Mouse (Mus musculus) hindbrain, embryonic 14.5 days (tissue): ENCODE results near the gene Llcfc1. TPM values are rescaled to one million over a fixed set of nuclear protein-coding genes. Genes with fewer than 3 reads are reported as not detected.
A peak's percentile ranks its signal among the peaks of the same experiment; 100 is the strongest.

Source experiments
- ATAC-seq: fragments of 200-750 bp; cut with Nextera tagmentation; 2 replicates; pipeline ENCODE4 v1.8.0; 2017; ENCODE audit warnings: moderate number of reproducible peaks, mild to moderate bottlenecking, moderate TSS enrichment, moderate library complexity; ENCODE audit not compliant: low FRiP score
- DNase-seq: peaks from one replicate; pipeline ENCODE4 v3.0.0-alpha.2; 2015; ENCODE audit warnings: low spot score
- H3K27ac ChIP-seq: fragments of 300-500 bp; sonication (generic); 2 replicates; pipeline ENCODE4 v1.5.1; 2014; ENCODE audit warnings: mild to moderate bottlenecking, moderate library complexity
- H3K27me3 ChIP-seq: fragments of 300-500 bp; sonication (generic); 2 replicates; pipeline ENCODE4 v1.6.1; 2014; ENCODE audit warnings: mild to moderate bottlenecking, low read length, mixed read lengths; ENCODE audit not compliant: control insufficient read depth, insufficient read depth
- H3K36me3 ChIP-seq: fragments of 300-500 bp; sonication (generic); replicated peaks from 2 replicates; pipeline ENCODE4 v1.6.1; 2014; ENCODE audit not compliant: control insufficient read depth, insufficient read depth
- H3K4me1 ChIP-seq: fragments of 300-500 bp; sonication (generic); replicated peaks from 2 replicates; pipeline ENCODE4 v1.6.1; 2014; ENCODE audit warnings: antibody characterized with exemption, low read length, mixed read lengths; ENCODE audit not compliant: control insufficient read depth, insufficient read depth
- H3K4me2 ChIP-seq: fragments of 300-500 bp; sonication (generic); replicated peaks from 2 replicates; pipeline ENCODE4 v1.6.1; 2014; ENCODE audit warnings: mild to moderate bottlenecking, moderate library complexity
- H3K4me3 ChIP-seq: fragments of 300-500 bp; sonication (generic); replicated peaks from 2 replicates; pipeline ENCODE4 v1.5.1; 2014; ENCODE audit warnings: mild to moderate bottlenecking, low read length
- H3K9ac ChIP-seq: fragments of 300-500 bp; sonication (generic); 2 replicates; pipeline ENCODE4 v1.6.1; 2014
- H3K9me3 ChIP-seq: fragments of 300-500 bp; sonication (generic); 2 replicates; pipeline ENCODE4 v1.6.1; 2016; ENCODE audit warnings: low read length; ENCODE audit not compliant: control insufficient read depth
- WGBS: fragments of 180-500 bp; shearing (Covaris S2); extraction: QIAGEN DNeasy Blood & Tissue Kit; methylation state at CpG from one replicate; pipeline ENCODE4 v1.1.7; 2014; 5-methylcytosine and 5-hydroxymethylcytosine counted together
- polyA plus RNA-seq: library from polyadenylated mRNA; unstranded; fragments of >200 nt; fragmentation: Nextera tagmentation; extraction: Ambion mirVana; gene quantifications from 2 replicates; pipeline ENCODE4 v1.2.1, GENCODE M21; 2014

Gene Llcfc1
- not detected in 2 replicates for polyA plus RNA-seq

GRCm38 (mm10) chr6:41684131-41684530, at the start of gene Llcfc1:
TSS of gene Llcfc1 (plus strand) at chr6:41684431.
- ATAC-seq (no peak), DNase-seq (no peak)
- H3K4me2 ChIP-seq = no peak within 1 kb of the TSS
- H3K36me3 ChIP-seq = no peaks in the 10 kb centered on the region
- H3K9ac ChIP-seq = no peak within 1 kb of the TSS
- 87% methylated on average over 2 of the region's 2 CpGs for WGBS
- no peaks in the 10 kb centered on the region for H3K27me3 ChIP-seq
- no peak within 1 kb of the TSS for H3K27ac ChIP-seq
- H3K4me3 ChIP-seq = no peak within 1 kb of the TSS
- no peaks in the 10 kb centered on the region for H3K4me1 ChIP-seq
- H3K9me3 ChIP-seq = no peaks in the 10 kb centered on the region

GRCm38 (mm10) chr6:41635211-41635610, 49.0 kb upstream of the Llcfc1 start:
- H3K36me3 ChIP-seq = no peaks in the 10 kb centered on the region
- DNase-seq = peak; percentile 34
- no peaks in the 10 kb centered on the region for H3K9me3 ChIP-seq
- H3K4me1 ChIP-seq = no peaks in the 10 kb centered on the region
- no peak overlapping the region for H3K4me2 ChIP-seq
- no peak overlapping the region for H3K9ac ChIP-seq
- no peak overlapping the region for H3K4me3 ChIP-seq
- no peak for ATAC-seq
- no peak overlapping the region for H3K27ac ChIP-seq
- no peaks in the 10 kb centered on the region for H3K27me3 ChIP-seq
- 50% methylated on average over 1 of the region's 1 CpGs for WGBS

GRCm38 (mm10) chr6:41636178-41636577, 48.1 kb upstream of the Llcfc1 start, which contains the start of gene Trpv6:
TSS of gene Trpv6 (minus strand) at chr6:41636405.
- Histone ChIP-seq H3K4me1 (no peaks in the 10 kb centered on the region), H3K4me2 (no peak within 1 kb of the TSS), H3K36me3 (no peaks in the 10 kb centered on the region), H3K4me3 (no peak within 1 kb of the TSS), H3K27ac (no peak within 1 kb of the TSS), H3K27me3 (no peaks in the 10 kb centered on the region), H3K9me3 (no peaks in the 10 kb centered on the region), H3K9ac (no peak within 1 kb of the TSS)
- WGBS = 28% methylated on average over 5 of the region's 5 CpGs
- ATAC-seq (no peak), DNase-seq (no peak)

- Histone ChIP-seq H3K9me3 (no peaks in the 10 kb centered on the region), H3K27ac (no peak overlapping the region), H3K4me2 (no peak overlapping the region), H3K4me1 (no peaks in the 10 kb centered on the region), H3K36me3 (no peaks in the 10 kb centered on the region), H3K9ac (no peak overlapping the region), H3K27me3 (no peaks in the 10 kb centered on the region), H3K4me3 (no peak overlapping the region)
- 14% methylated on average over 1 of the region's 1 CpGs for WGBS
- ATAC-seq (no peak), DNase-seq (peak; percentile 29)
Measured at GRCm38 (mm10) chr6:41637393-41637792, 46.8 kb upstream of the Llcfc1 start.

GRCm38 (mm10) chr6:41637927-41638506, 46.2 kb upstream of the Llcfc1 start:
- WGBS = 85% methylated on average over 6 of the region's 6 CpGs
- H3K4me1 ChIP-seq = no peaks in the 10 kb centered on the region
- no peak overlapping the region for H3K4me2 ChIP-seq
- H3K9me3 ChIP-seq = no peaks in the 10 kb centered on the region
- no peak for DNase-seq
- H3K4me3 ChIP-seq = no peak overlapping the region
- no peak for ATAC-seq
- no peak overlapping the region for H3K27ac ChIP-seq
- no peaks in the 10 kb centered on the region for H3K36me3 ChIP-seq
- no peak overlapping the region for H3K9ac ChIP-seq
- H3K27me3 ChIP-seq = no peaks in the 10 kb centered on the region

- DNase-seq = no peak
- H3K27me3 ChIP-seq = no peaks in the 10 kb centered on the region
- no peak overlapping the region for H3K4me2 ChIP-seq
- H3K27ac ChIP-seq = no peak overlapping the region
- no peak overlapping the region for H3K4me3 ChIP-seq
- no peak overlapping the region for H3K9ac ChIP-seq
- no peak for ATAC-seq
- no peaks in the 10 kb centered on the region for H3K36me3 ChIP-seq
- H3K9me3 ChIP-seq = no peaks in the 10 kb centered on the region
- WGBS = 54% methylated on average over 3 of the region's 3 CpGs
- no peaks in the 10 kb centered on the region for H3K4me1 ChIP-seq
Measured at GRCm38 (mm10) chr6:41640449-41640848, 43.8 kb upstream of the Llcfc1 start.

GRCm38 (mm10) chr6:41641173-41641866, 42.9 kb upstream of the Llcfc1 start:
- H3K36me3 ChIP-seq = no peaks in the 10 kb centered on the region
- no peaks in the 10 kb centered on the region for H3K4me1 ChIP-seq
- no peak overlapping the region for H3K4me3 ChIP-seq
- no peaks in the 10 kb centered on the region for H3K27me3 ChIP-seq
- H3K9ac ChIP-seq = no peak overlapping the region
- no peak for DNase-seq
- no peaks in the 10 kb centered on the region for H3K9me3 ChIP-seq
- no peak overlapping the region for H3K27ac ChIP-seq
- WGBS = 80% methylated on average over 6 of the region's 6 CpGs
- H3K4me2 ChIP-seq = no peak overlapping the region
- no peak for ATAC-seq

- H3K4me2 ChIP-seq = no peak overlapping the region
- H3K9ac ChIP-seq = no peak overlapping the region
- DNase-seq (no peak), ATAC-seq (no peak)
- H3K36me3 ChIP-seq = no peaks in the 10 kb centered on the region
- WGBS = 90% methylated on average over 4 of the region's 4 CpGs
- H3K27me3 ChIP-seq = no peaks in the 10 kb centered on the region
- no peaks in the 10 kb centered on the region for H3K9me3 ChIP-seq
- H3K4me1 ChIP-seq = no peaks in the 10 kb centered on the region
- H3K4me3 ChIP-seq = no peak overlapping the region
- no peak overlapping the region for H3K27ac ChIP-seq
Measured at GRCm38 (mm10) chr6:41642765-41643164, 41.5 kb upstream of the Llcfc1 start.

GRCm38 (mm10) chr6:41643227-41643626, 41.0 kb upstream of the Llcfc1 start:
- H3K4me1 ChIP-seq = no peaks in the 10 kb centered on the region
- no peak for ATAC-seq

More at GRCm38 (mm10) chr6:41643227-41643626, 41.0 kb upstream of the Llcfc1 start:
- H3K4me2 ChIP-seq = no peak overlapping the region
- no peak for DNase-seq
- H3K27me3 ChIP-seq = no peaks in the 10 kb centered on the region
- H3K36me3 ChIP-seq = no peaks in the 10 kb centered on the region
- no peak overlapping the region for H3K4me3 ChIP-seq
- no peaks in the 10 kb centered on the region for H3K9me3 ChIP-seq
- no peak overlapping the region for H3K27ac ChIP-seq
- no peak overlapping the region for H3K9ac ChIP-seq
- 90% methylated on average over 3 of the region's 3 CpGs for WGBS
